19 mouse cellular contexts compared by ENCODE assay signal in the genomic region with DNA sequence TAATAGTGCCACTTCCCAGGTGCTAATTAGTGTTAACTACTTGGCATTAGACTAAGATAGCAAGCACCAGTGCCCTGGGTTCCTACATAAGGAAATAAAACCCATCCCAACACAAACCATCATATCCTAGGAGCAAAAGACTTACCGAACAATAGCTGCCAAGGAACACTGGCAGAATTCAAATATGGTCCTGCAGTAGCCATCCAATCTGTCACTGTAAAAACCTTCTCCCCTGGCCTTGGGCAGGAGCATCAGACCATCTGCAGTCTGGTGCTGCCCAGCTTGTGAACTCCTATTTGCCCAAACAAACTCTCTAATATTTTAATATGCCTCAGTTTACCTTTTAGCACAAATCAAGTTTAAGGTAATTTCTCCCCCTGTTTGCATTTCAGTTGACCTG.
DNase-seq lines count a peak whose midpoint lies in the region; ATAC-seq lines count a peak whose summit lies in the region.
"Had no signal": no experiment of that assay in that cellular context is flagged by ENCODE, and none has a peak within 500 bp of the region (broad histone marks: within the 10 kb centered on the region; RNA-seq: fewer than 3 reads in every experiment).

No protein-coding gene starts in this region.

- H3K4me3 ChIP-seq in intestine, embryonic 14.5 days (ENCODE audit: low read depth, low read length): no peak overlapping the region
- no peak overlapping the region for H3K4me3 ChIP-seq in intestine, embryonic 16.5 days (ENCODE audit: low read length)
- H3K4me3 ChIP-seq: embryonic facial prominence, embryonic 13.5 days; embryonic facial prominence, embryonic 15.5 days; erythroblast, embryonic 14.5 days; forebrain, embryonic 10.5 days; forebrain, embryonic 13.5 days; forebrain, embryonic 15.5 days had no signal

- H3K27ac ChIP-seq in intestine, embryonic 14.5 days (ENCODE audit: low read depth): no peak overlapping the region
- H3K27ac ChIP-seq in intestine, embryonic 16.5 days (ENCODE audit: low read length): no peak overlapping the region
- H3K27ac ChIP-seq: embryonic facial prominence, embryonic 13.5 days; embryonic facial prominence, embryonic 15.5 days; forebrain, embryonic 13.5 days; forebrain, embryonic 15.5 days had no signal

- 0 out of 2 replicates have a peak, but pooled peaks cover 2% of the 10 kb centered on the region for H3K4me1 ChIP-seq in intestine, embryonic 14.5 days (replicated peaks; ENCODE audit: control insufficient read depth, insufficient read depth, low read length)
- no peaks in the 10 kb centered on the region for H3K4me1 ChIP-seq in intestine, embryonic 16.5 days (ENCODE audit: control insufficient read depth, insufficient read depth, low read length)

- no peaks in the 10 kb centered on the region for H3K9me3 ChIP-seq in intestine, embryonic 14.5 days (ENCODE audit: control insufficient read depth, low read length)
- no peaks in the 10 kb centered on the region for H3K9me3 ChIP-seq in intestine, embryonic 16.5 days (ENCODE audit: control insufficient read depth, low read length)
- H3K9me3 ChIP-seq: embryonic facial prominence, embryonic 13.5 days; embryonic facial prominence, embryonic 15.5 days; forebrain, embryonic 10.5 days; forebrain, embryonic 13.5 days; forebrain, embryonic 15.5 days; G1E had no signal

- H3K36me3 ChIP-seq in intestine, embryonic 14.5 days (ENCODE audit: control insufficient read depth, insufficient read depth, low read length): no peaks in the 10 kb centered on the region
- H3K36me3 ChIP-seq in intestine, embryonic 16.5 days (ENCODE audit: control insufficient read depth, insufficient read depth, low read length): no peaks in the 10 kb centered on the region
- H3K36me3 ChIP-seq: embryonic facial prominence, embryonic 13.5 days; embryonic facial prominence, embryonic 15.5 days; forebrain, embryonic 10.5 days; forebrain, embryonic 15.5 days; G1E had no signal

- H3K9ac ChIP-seq in intestine, embryonic 14.5 days (ENCODE audit: low read length): no peak overlapping the region
- H3K9ac ChIP-seq in intestine, embryonic 16.5 days (ENCODE audit: low read depth, low read length): no peak overlapping the region
- H3K9ac ChIP-seq: embryonic facial prominence, embryonic 13.5 days; embryonic facial prominence, embryonic 15.5 days; forebrain, embryonic 13.5 days; forebrain, embryonic 15.5 days; forebrain, postnatal 0 days had no signal

- no peak for DNase-seq in cerebellum, postnatal 4 days (ENCODE audit: low spot score in 2 of 2)
- peak; percentile 26 to 27 for DNase-seq in cerebellum, adult 18-20 months
- no peak for DNase-seq in cerebellum, postnatal 36 days
- DNase-seq in intestine, embryonic 14.5 days (ENCODE audit: low spot score): peak; percentile 38
- peak; percentile 51 for DNase-seq in cerebellum, postnatal 10 days
- no peak for DNase-seq in ovary, postnatal 10 days (ENCODE audit: low spot score)

- peak; percentile 47 for ATAC-seq in cerebellum, adult (ENCODE audit: insufficient number of reproducible peaks, low FRiP score, low TSS enrichment)
- ATAC-seq in intestine, embryonic 14.5 days (replicated peaks; ENCODE audit: low FRiP score, low TSS enrichment, low read depth): no peak
- no peak for ATAC-seq in intestine, embryonic 16.5 days
- ATAC-seq: activated CD4-positive, CD25-positive, alpha-beta regulatory T cell, adult 4 months had no signal

- no peaks in the 10 kb centered on the region for H3K27me3 ChIP-seq in intestine, embryonic 14.5 days (replicated peaks; ENCODE audit: control insufficient read depth, insufficient read depth, low read length)
- H3K27me3 ChIP-seq in intestine, embryonic 16.5 days (replicated peaks; ENCODE audit: control insufficient read depth, insufficient read depth, low read length): no peaks in the 10 kb centered on the region
- H3K27me3 ChIP-seq: CH12.LX; embryonic facial prominence, embryonic 13.5 days; embryonic facial prominence, embryonic 15.5 days; forebrain, embryonic 13.5 days; forebrain, embryonic 15.5 days; Patski had no signal

- 95% methylated on average over 1 of the region's 1 CpGs for WGBS in intestine, embryonic 14.5 days
- 88% methylated on average over 1 of the region's 1 CpGs for WGBS in intestine, embryonic 16.5 days

- H3K4me2 ChIP-seq in intestine, embryonic 14.5 days (ENCODE audit: low read length): no peak overlapping the region
- no peak overlapping the region for H3K4me2 ChIP-seq in intestine, embryonic 16.5 days (ENCODE audit: low read depth, low read length)
- H3K4me2 ChIP-seq: embryonic facial prominence, embryonic 13.5 days; embryonic facial prominence, embryonic 15.5 days; forebrain, embryonic 13.5 days; forebrain, embryonic 15.5 days had no signal

Comparison
In these comparisons a context has a peak if more than half of its experiments do, and no peak if none do; other contexts are left out.
1. DNase-seq: peak in cerebellum, adult 18-20 months (2 of 2), intestine, embryonic 14.5 days (single experiment) and cerebellum, postnatal 10 days (2 of 2); none in cerebellum, postnatal 4 days (0 of 2), cerebellum, postnatal 36 days (0 of 2) and ovary, postnatal 10 days (single experiment).